Mouse (Mus musculus) liver, postnatal 0 days (tissue): Measurements from ENCODE around the gene Ldlrad2.

Source experiments
- CTCF ChIP-seq: sonication (generic); IDR thresholded peaks from 2 replicates; pipeline ENCODE4 v1.5.1; 2016; ENCODE audit warnings: antibody characterized with exemption, low read depth
- EP300 ChIP-seq: IDR thresholded peaks from 2 replicates; pipeline ENCODE4 v1.6.1; 2016; ENCODE audit warnings: antibody characterized with exemption, low read depth, mild to moderate bottlenecking

DNA sequence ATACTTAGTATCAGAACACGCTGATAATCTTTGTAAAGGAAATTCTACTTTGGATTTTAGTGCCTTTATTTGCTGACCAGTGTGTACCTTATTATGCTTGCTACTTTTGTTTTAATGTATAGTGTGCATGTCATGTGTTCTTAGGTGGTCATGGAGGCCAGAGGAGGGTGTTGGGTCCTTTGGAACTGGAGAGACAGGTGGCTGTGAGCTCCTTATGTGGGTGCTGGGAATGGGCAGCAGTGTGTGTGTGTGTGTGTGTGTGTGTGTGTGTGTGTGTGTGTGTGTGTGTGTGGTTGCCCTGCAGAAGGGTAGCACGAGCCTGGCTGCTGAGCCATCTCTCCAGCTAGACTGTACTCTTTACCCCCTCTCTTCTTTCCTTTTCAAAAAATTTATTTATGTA lies 32.7 kb upstream of the Ldlrad2 start:
- TF ChIP-seq CTCF (no peak), EP300 (no peak)
